ENCODE assay signal across 13 mouse cellular contexts in genomic region chr11:89174967-89175366, GRCm38 (mm10).
DNase-seq lines count a peak whose midpoint lies in the region; ATAC-seq and TF ChIP-seq lines count a peak whose summit lies in the region.
"Had no signal": no experiment of that assay in that cellular context is flagged by ENCODE, and none has a peak within 500 bp of the region (broad histone marks: within the 10 kb centered on the region; RNA-seq: fewer than 3 reads in every experiment).

No protein-coding gene starts in this region.

- no peak for ATAC-seq in heart, embryonic 12.5 days (ENCODE audit: insufficient number of reproducible peaks, low FRiP score)
- ATAC-seq in kidney, embryonic 16.5 days (ENCODE audit: low FRiP score, low TSS enrichment), result no peak
- no peak for ATAC-seq in embryonic facial prominence, embryonic 15.5 days (ENCODE audit: insufficient number of reproducible peaks, low FRiP score, low TSS enrichment, low read depth)

- no peak for TF ChIP-seq CTCF in gastrocnemius, adult 2 months (IDR thresholded peaks at IDR 0.05)

- H3K9ac ChIP-seq in heart, embryonic 12.5 days, result no peak overlapping the region
- H3K9ac ChIP-seq in kidney, embryonic 16.5 days (replicated peaks; ENCODE audit: low read length), result no peak overlapping the region
- H3K9ac ChIP-seq in embryonic facial prominence, embryonic 15.5 days, result no peak overlapping the region
- H3K9ac ChIP-seq: hindbrain, embryonic 15.5 days had no signal

- no peaks in the 10 kb centered on the region for H3K36me3 ChIP-seq in heart, embryonic 12.5 days
- H3K36me3 ChIP-seq in kidney, embryonic 16.5 days (ENCODE audit: insufficient read depth, low read length), result no peaks in the 10 kb centered on the region
- no peaks in the 10 kb centered on the region for H3K36me3 ChIP-seq in embryonic facial prominence, embryonic 15.5 days
- H3K36me3 ChIP-seq: hindbrain, embryonic 15.5 days had no signal

- peak overlapping the region; percentile 49 for H3K4me2 ChIP-seq in heart, embryonic 12.5 days
- H3K4me2 ChIP-seq in kidney, embryonic 16.5 days (replicated peaks; ENCODE audit: low read depth, low read length), result peak overlapping the region; percentile 14
- H3K4me2 ChIP-seq in embryonic facial prominence, embryonic 15.5 days (replicated peaks), result 0 out of 2 replicates have a peak overlapping the region, but pooled peaks have one; percentile 19
- H3K4me2 ChIP-seq: liver, embryonic 11.5 days; midbrain, embryonic 11.5 days had no signal

- no peaks in the 10 kb centered on the region for H3K9me3 ChIP-seq in heart, embryonic 12.5 days (replicated peaks)
- H3K9me3 ChIP-seq in kidney, embryonic 16.5 days (ENCODE audit: low read length), result no peaks in the 10 kb centered on the region
- no peaks in the 10 kb centered on the region for H3K9me3 ChIP-seq in embryonic facial prominence, embryonic 15.5 days (replicated peaks)
- H3K9me3 ChIP-seq: hindbrain, embryonic 15.5 days had no signal

- DNase-seq in heart, postnatal 14 days, result no peak
- DNase-seq in kidney, adult 9 months, result no peak
- DNase-seq in R1 (ENCODE audit: low read depth, low spot score), result peak; percentile 25
- no peak for DNase-seq in adrenal gland, postnatal 36 days
- DNase-seq in gastrocnemius, adult 2 months, result no peak
- DNase-seq: heart, adult 11 months; right cerebral cortex, postnatal 25 days had no signal

- H3K4me3 ChIP-seq in heart, embryonic 12.5 days, result no peak overlapping the region
- no peak overlapping the region for H3K4me3 ChIP-seq in kidney, embryonic 16.5 days (ENCODE audit: low read length)
- no peak overlapping the region for H3K4me3 ChIP-seq in embryonic facial prominence, embryonic 15.5 days (replicated peaks)
- no peak overlapping the region for H3K4me3 ChIP-seq in gastrocnemius, adult 2 months
- H3K4me3 ChIP-seq: hindbrain, embryonic 15.5 days had no signal

- H3K27ac ChIP-seq in heart, embryonic 12.5 days (ENCODE audit: poor library complexity, severe bottlenecking), result no peak overlapping the region
- H3K27ac ChIP-seq in kidney, embryonic 16.5 days (ENCODE audit: low read length), result no peak overlapping the region
- H3K27ac ChIP-seq in embryonic facial prominence, embryonic 15.5 days (replicated peaks), result no peak overlapping the region
- no peak overlapping the region for H3K27ac ChIP-seq in gastrocnemius, adult 2 months
- H3K27ac ChIP-seq: hindbrain, embryonic 15.5 days had no signal

- 27% methylated on average over 6 of the region's 6 CpGs for WGBS in heart, embryonic 12.5 days
- WGBS in kidney, embryonic 16.5 days, result 16% methylated on average over 6 of the region's 6 CpGs
- WGBS in embryonic facial prominence, embryonic 15.5 days, result 12% methylated on average over 6 of the region's 6 CpGs

- peaks cover 16% of the 10 kb centered on the region for H3K4me1 ChIP-seq in heart, embryonic 12.5 days (replicated peaks)
- H3K4me1 ChIP-seq in kidney, embryonic 16.5 days (ENCODE audit: insufficient read depth, low read length), result peaks cover 13% of the 10 kb centered on the region
- H3K4me1 ChIP-seq in embryonic facial prominence, embryonic 15.5 days, result peaks cover 13% of the 10 kb centered on the region

- 0 out of 2 replicates have a peak, but pooled peaks cover 4% of the 10 kb centered on the region for H3K27me3 ChIP-seq in heart, embryonic 12.5 days (replicated peaks)
- H3K27me3 ChIP-seq in kidney, embryonic 16.5 days (ENCODE audit: insufficient read depth, low read length), result no peaks in the 10 kb centered on the region
- no peaks in the 10 kb centered on the region for H3K27me3 ChIP-seq in embryonic facial prominence, embryonic 15.5 days
- H3K27me3 ChIP-seq: hindbrain, embryonic 15.5 days had no signal

- intact Hi-C loops in heart, postnatal 14 days (cut with DNase I), result no loop called here
- intact Hi-C loops in gastrocnemius, adult 2 months (cut with DNase I), result no loop called here
